Mouse (Mus musculus) brain, embryonic 14.5 days (tissue): ENCODE data around the gene Smarcal1.

Experiments
- CTCF ChIP-seq: fragments of 200-500 bp; IDR thresholded peaks from 2 replicates; pipeline ENCODE4 v1.5.1; 2012; ENCODE audit warnings: inconsistent platforms, mild to moderate bottlenecking, moderate library complexity, borderline replicate concordance; ENCODE audit not compliant: insufficient read depth, insufficient read length; ENCODE audit errors: extremely low read depth
- POLR2A ChIP-seq: fragments of 200-500 bp; IDR thresholded peaks from 2 replicates; pipeline ENCODE4 v1.6.1; 2012; ENCODE audit warnings: mild to moderate bottlenecking, inconsistent platforms, borderline replicate concordance; ENCODE audit not compliant: poor library complexity, insufficient read depth, insufficient read length, severe bottlenecking; ENCODE audit errors: extremely low read depth

- TF ChIP-seq CTCF (no peak), POLR2A (no peak)
Observed at GRCm38 (mm10) chr1:72556471-72556870, 26.6 kb upstream of the Smarcal1 start.
